Mouse (Mus musculus) heart, adult 2 months (tissue): Measurements from ENCODE around the gene Sacs.

Source experiments
- CTCF ChIP-seq: fragments of 200-600 bp; IDR thresholded peaks from 2 replicates; pipeline ENCODE4 v1.8.1; 2022; ENCODE audit warnings: antibody characterized with exemption, mild to moderate bottlenecking, moderate library complexity
- POLR2A ChIP-seq: fragments of 200-500 bp; IDR thresholded peaks from 2 replicates; pipeline ENCODE4 v1.6.1; 2011; ENCODE audit warnings: mild to moderate bottlenecking, low read depth, low read length, control low read depth; ENCODE audit not compliant: insufficient read depth

GRCm38 (mm10) chr14:61161367-61162334, 23.4 kb downstream of the Sacs start:
- TF ChIP-seq CTCF: no peak
- TF ChIP-seq POLR2A: peak; percentile 45; the same call in 1 of the 2 replicates
